Mouse (Mus musculus): ENCODE results near the gene Dtnbp1. TPM values are rescaled to one million over a fixed set of nuclear protein-coding genes. Genes with fewer than 3 reads are reported as not detected.
A peak's percentile ranks its signal among the peaks of the same experiment; 100 is the strongest.

Gene Dtnbp1
- total RNA-seq, 2 experiments from 2014 or later, result 60.5 to 70.5 TPM

DNA sequence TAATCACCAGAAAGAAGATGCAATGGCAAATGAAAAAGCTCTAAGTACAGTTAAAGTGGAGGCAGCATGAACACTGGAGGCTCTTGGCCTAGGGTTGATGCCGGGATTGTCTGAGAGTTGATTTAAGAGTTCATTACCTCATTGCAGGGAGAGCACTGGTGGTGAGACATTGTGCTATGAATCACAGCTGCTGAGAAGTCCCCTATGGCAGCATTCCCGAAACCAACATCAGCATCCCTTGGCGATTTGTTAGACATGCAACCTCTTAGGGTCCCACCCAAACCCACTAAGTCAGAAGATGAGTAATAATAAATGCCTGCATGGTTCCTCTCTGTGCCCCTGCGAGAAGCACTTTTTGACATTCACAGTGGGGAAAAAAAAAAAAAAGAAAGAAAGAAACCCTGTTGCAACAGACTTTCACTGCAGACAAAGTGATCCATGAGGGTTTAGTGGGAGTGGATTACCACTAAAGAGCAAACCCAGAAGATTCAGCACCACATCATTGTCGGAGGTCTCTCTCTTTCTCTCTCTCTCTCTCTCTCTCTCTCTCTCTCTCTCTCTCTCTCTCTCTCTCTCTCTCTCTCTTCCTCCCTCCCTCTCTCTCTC lies 3.1 kb upstream of the Dtnbp1 start:
- intact Hi-C loops (cut with DNase I), result no loop called here
- DNase-seq, result no peak

DNA sequence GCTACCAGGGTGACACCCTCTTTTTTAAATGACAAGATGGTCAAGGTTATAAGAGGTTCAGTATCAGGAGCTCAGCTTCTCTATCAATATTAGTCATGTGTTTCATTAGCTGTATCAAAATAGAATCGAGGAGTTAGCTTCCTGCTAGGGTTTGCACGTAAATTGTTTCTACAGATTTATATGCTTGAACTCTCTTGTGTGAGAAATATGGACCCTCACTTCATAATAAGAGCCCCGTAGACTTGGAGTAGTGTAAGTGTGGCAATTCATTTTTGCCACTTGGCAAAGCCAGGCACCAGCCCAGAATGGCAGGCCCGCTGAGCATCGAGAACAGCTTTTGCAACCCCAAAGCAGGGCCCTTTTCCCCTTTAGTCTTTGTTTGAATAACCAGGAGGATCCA lies 1.1 kb upstream of the Dtnbp1 start:
- DNase-seq, result no peak
- intact Hi-C loops (cut with DNase I), result no loop called here

DNA sequence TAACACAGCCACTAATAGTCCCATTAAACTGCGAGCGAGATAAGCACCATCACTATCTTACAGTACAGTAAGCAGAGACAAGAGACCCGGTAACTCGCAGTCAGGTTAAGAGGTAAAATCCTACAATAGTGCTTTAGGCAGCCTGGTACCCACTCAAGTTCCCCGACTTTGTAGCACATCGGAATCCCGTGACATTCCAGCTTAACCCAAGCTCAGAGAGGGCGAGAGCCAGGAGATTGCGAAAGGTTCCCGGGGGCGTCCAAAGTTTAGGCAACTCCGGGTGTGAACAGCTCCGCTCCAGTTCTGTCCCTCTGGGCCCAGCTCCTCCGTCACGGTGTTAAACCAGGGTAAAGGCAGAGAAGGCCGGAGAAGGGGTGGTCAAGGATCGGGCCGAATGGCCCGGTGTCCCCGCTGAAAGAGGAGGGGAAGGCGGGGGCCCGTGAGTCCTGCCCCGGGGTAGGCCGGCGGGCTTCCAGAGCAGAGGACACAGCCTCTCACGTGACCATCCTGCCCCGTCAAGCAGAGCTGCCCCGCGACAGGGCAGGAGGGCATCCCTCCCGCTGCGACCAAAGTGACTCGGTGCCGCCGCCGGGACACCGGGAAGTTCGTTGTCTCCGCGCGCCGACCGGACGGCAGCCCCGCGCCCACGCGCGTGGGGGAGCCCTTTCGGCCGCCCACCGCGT lies 578 bp downstream of the Dtnbp1 start:
- intact Hi-C loops (cut with DNase I), result no loop called here

DNA sequence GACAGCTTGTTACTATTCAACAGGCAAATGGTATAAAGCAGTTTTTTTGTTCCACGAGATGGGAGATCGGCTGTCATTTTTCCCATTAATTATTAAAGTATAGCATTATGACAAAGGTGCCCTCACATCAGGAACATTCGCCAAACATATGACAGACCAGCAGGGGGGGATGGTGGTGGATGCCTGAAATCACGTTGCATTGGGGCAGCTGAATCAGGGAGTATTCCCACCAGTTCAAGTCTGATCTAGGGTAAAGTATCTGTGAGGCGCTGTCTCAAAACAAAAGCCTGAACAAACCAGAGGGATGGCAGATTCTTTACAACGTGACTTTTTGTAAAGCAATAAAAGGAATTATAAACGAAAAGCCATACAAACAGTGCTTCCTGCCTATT lies 1.1 kb downstream of the Dtnbp1 start:
- DNase-seq, result peak; percentile 29 to 48

More for the DNA sequence above, 578 bp downstream of the Dtnbp1 start:
- peak; percentile 80 to 82 for DNase-seq

DNA sequence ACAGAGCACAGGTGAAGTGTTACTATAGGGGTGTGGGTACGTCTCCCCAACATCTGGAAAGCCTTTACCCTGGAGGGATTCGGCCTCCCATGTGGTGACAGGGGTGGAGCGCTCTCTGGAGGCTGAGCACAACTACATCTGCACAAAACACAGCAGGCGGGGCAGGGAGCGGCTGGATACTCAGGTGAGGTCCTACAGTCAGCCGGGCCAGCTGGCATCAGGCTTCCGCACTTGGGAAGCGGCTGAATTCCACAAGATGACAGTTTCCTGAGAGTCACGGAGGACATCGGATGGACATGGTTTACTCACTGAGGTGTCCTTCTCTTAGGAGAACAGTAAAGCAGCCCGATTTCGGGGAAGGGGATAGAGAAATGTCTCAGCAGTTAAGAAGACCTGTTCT lies 2.7 kb downstream of the Dtnbp1 start:
- DNase-seq, result no peak
- intact Hi-C loops (cut with DNase I), result no loop called here

More for the DNA sequence above, 1.1 kb downstream of the Dtnbp1 start:
- intact Hi-C loops (cut with DNase I), result no loop called here

DNA sequence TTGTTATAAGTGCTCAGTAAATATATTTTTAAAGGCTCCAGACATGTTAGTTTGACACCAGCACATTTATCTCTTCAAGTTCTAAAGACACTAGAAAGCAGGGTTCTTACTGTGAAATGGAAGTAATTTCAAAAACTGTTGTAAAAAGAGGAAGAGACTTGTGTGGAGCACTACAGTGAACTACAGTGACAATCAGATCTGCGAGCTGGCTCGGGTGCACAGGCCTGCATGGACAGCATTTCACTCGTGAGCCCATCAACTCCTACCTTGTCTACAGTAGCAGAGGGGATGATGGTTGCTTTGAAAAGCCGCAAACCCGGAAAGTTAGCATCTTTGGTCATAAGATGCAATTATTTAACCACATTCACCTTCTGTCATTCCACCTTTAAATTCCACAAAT lies 5.6 kb downstream of the Dtnbp1 start:
- DNase-seq, result no peak
- intact Hi-C loops (cut with DNase I), result no loop called here

DNA sequence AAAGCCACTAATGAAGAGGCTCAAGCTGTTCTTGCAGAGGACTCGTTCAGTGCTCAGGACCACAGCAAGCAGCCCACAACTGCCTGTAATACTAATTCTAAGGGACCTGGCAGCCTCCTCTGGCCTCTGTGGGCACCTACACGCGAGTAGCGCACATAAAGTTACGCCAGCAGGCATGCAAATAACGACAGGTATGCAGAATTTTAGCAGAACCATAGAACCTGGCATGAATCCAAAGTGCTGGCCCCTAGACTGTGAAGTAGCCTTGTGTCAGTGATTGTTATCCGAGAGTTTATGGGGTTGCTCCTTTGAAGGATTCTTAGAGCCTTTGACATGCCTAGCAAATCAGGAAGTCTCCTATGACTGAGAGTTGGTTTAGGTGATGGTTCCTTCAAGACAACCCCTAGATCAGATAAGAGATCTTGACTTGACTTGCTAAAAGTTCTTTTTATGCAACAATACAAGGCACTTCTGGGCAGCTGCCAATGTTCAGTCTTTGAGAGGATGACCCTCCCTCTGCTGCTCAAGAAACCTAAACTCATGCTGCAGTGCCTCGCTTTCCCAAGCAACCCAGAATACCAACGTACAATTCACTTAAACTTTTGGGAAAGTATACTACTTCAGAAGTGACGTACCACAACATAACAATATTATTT lies 9.3 kb downstream of the Dtnbp1 start:
- DNase-seq, result no peak
- intact Hi-C loops (cut with DNase I), result no loop called here

DNA sequence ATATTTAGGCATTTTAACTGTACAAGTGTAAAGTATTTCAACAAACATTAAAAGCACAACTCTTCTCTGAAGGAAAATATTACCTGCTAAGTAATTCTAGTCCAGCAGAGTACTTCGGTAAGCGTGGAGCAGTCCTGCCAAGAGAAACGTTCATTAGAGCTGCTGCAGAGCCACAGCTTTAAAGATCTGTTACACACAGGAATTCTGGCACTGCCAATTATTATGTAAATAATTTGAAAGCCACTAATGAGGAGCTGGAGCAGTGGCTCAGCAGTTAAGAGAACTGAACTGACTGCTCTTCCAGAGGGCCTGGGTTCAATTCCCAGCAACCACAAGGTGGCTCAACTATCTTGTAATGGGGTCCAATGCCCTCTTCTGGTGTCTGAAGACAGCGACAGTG lies 10.0 kb downstream of the Dtnbp1 start:
- intact Hi-C loops (cut with DNase I), result no loop called here
- no peak for DNase-seq

DNA sequence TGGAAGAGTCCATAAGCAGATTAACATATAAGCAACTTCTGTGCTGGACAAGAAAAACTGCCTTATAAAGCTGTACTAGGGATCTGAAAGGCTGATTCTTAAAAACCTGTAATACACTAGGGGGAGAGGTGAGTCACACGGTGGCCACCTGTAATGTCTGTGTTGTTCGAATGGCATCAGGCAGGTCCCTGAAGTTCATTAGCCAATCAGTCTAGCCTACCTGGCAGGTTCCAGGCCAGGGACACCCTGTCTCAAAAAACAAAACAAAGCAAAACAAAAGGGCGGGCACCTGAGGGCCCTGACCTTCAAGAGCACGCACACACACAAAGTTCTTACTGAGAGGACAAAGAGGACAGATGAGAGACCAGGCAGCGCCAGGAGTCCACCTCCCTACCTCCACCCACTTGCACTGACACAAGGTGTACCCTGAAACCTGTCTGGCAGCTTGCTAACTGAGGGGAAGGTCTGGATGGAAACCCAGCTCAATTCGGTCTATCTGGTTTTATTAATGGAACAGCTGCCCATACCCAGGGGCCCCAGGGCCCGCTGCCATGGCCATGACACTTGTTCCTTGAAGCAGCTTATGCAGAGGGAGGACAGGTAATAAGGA lies 11.8 kb downstream of the Dtnbp1 start:
- intact Hi-C loops (cut with DNase I), result no loop called here
- DNase-seq, result no peak

DNA sequence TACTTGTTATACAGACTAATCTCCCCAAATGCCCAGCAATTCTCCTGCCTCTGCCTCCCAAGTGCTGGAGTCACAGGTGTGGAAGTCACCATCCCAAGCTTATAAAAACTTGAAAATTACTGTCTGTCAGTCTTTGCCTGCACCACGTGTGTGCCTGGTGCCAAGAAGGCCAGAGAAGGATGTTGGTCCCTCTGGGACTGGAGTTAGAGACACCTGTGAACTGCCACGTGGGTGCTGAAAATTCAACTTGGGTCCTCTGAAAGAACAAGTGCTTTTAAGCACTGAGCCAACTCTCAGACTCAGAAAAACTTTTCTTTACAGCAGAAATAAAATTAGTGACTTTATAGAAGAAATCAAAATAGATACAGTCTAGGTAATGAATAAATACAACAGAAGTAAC lies 15.6 kb downstream of the Dtnbp1 start:
- DNase-seq, result no peak
- intact Hi-C loops (cut with DNase I), result no loop called here

DNA sequence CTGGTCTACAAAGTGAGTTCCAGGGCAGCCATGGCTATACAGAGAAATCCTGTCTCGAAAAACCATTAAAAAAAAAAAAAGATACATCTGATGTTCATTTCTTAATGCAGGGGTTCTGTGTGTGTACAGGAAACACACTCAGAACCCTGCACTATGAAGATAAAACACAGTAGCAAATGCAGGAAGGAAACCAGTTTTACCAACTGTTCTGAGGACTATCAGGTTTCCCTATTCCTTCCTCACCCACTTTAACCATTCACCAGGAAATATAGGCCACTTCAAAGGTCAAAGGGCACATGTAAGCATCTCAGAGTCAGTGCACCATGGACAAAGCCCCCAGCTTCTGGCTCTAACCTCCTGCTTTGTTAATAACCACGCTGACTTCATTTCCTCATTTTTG lies 16.6 kb downstream of the Dtnbp1 start:
- DNase-seq, result no peak
- intact Hi-C loops (cut with DNase I), result no loop called here

DNA sequence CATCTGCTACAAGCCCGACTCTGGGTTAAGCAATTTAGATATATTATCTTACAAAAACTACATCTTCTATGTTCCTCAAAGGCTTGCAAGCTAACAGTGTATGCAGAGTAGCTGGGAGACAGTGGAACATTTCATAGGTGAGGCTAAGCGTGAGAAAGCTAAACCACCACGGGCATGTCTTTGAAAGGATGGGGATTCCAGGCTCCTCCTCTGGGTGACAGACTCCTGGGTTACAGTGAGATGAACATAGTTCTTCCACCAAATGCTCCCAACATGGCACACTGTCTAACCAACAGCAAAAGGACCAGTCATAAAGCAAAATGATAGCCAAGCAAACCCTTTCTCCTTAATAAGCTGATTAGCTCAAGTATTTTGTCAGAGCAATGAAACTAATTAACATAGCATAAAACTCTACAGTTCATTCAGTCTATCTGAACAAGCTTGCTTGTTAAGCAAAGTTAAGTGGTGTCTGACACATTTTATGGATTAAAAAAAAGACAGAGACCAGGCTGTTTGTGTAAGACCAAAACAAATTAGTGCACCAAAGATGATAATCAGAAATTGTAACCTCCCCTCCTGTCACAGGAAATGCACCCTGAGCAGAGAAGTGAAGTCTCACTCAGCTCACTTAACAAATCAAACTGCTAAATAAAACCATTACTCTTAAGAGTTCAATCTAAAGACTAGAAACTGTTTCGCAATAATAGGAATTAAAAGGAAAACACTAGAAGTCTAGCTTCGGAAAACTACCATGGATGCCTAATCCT lies 18.1 kb downstream of the Dtnbp1 start:
- intact Hi-C loops (cut with DNase I), result no loop called here

DNA sequence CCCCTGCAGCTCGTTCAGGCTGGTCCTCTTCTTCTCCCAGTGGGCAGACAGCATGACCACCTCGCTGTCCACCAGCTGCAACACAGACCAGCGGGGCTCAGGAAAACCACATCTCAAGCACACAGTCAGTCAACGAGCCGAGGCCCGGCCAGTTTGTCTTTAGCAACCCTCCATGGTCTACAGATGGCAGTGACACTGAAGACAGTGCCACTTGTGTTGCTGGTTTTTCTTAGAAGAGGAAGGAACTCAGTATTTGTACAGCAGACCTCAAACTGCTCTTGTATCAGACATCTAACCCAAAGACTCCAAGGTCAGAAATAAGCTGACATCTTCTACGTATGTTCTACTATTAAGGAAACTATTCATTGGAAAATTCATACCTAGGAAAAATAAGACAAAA lies 19.1 kb downstream of the Dtnbp1 start:
- no peak for DNase-seq
- intact Hi-C loops (cut with DNase I), result no loop called here

More for the DNA sequence above, 18.1 kb downstream of the Dtnbp1 start:
- DNase-seq, result no peak

DNA sequence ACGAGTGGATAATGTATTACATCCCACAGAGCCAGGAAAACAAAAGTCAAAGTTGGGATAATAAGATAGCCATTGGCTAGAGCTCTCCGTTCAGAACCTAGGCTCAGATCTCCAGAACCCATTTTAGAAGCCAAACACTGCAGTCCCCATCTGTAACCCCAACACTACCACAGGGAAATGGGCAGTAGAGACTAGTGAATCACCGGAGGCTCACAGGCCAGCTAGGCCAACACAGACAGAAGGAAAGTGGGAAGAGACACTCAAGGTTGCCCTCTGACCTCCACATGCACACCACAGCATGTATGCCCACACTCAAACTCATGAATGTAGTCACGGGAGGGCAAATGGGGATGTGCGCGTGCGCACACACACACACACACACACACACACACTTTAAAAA lies 22.5 kb downstream of the Dtnbp1 start:
- intact Hi-C loops (cut with DNase I), result loop anchor here (2.0 to 10.0 kb wide), 2 partner anchors 1185 to 1385 kb away; no protein-coding TSS in a partner anchor
- no peak for DNase-seq

DNA sequence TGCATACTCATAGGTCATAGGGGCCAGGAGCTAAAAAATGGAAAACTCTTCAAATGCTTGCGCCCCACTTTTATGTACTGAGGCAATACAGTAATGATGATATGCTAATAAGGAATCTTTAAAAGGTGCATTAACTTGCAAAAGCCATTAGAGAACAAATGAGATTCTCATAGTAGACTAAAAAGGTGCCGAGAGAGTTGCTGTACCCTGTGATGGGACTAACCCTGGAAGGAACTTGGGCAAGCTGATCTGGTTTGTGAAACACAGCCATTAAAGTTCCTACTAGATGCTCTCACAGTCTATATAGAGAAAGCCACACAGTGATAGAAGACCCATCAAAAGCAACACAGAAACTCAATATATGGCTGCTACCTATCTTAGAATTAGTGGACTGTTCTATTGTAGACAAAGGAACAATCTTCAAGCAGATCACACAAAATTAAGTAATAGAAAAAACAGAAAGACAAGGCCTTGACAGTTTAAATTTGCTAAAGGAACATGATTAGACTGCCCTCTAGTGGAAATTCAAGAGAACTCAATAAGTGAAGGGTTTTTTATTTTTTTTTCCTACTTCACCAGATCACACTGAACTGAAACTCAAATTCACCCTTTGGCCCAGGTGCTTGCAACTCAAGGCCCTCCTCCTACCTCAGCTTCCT lies 24.3 kb downstream of the Dtnbp1 start:
- DNase-seq, result no peak
- intact Hi-C loops (cut with DNase I), result loop anchor here (2.0 to 10.0 kb wide), 2 partner anchors 1183 to 1383 kb away; no protein-coding TSS in a partner anchor

DNA sequence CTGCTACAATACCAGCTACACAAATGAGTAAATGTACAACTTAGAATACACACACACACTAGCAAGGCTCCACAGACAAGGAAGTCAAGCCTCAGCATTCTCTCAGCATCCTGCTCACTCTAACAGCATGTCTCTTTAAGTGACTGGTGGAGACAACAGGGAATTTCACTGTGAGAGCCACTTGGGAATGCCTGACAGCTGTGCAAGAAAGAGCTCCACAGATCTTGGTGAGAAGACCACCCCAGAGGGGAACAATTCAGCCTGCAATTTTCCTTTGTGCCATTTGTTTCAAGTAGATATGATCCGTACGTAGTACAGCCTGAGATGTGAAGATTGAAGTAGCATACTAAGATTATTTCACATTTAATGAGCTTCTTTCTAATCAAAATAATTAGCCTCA lies 24.9 kb downstream of the Dtnbp1 start:
- DNase-seq, result no peak
- intact Hi-C loops (cut with DNase I), result loop anchor here (10.0 kb wide), 1 partner anchor 1382 kb away; no protein-coding TSS in a partner anchor

DNA sequence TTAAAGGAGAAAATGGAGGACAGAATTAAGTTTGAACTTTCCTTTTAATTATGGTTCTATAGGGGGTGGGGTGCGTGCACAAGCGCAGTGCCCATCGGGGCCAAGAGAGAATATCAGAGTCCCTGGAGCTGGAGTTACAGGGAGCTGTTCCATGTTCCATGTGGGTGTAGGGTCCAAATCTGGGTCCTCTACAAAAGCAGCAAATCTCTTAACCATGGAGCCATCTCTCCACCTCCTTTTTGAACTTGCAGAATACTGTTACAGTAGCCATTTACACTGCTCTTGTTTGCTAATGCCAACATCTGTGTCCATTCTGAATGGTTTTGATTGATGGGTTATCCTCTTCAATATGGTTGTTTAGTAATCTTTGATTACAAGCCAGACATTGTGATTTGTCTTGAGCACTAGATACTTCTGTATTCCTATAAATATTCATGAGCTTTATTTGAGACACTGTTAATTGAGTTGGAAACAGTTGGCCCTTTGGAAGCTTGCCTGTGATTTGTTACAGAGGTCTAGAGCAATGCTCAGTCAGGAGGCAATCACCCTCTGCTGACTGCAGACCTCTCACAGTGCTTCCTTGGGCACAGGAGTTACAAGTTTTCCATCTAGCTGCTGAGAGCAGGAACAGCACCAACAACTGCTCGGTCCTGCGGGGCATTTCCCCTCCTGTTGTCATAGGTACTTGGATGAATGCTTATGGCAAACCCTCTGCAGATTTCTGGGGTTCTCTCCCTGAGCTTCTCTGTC lies 41.2 kb downstream of the Dtnbp1 start:
- intact Hi-C loops (cut with DNase I), result no loop called here

DNA sequence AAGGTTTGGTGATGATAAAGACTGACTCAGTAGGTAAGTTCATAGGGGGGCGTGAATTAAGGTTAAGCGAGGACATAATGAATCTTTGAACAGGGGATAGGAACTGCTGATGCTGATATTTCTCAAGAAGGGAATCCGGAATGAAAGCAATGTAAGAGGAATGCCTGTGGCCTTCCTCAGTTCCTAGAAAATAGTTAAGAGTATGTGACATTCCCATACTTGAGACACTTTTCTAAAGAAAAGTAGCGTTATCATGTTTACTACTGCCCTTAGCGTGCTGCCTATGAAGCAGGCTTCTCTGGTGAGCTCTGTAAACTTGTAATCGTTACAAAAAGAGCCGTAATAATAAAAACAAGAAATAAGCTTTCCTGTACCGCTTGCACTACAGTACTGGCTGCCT lies 44.9 kb downstream of the Dtnbp1 start:
- no peak for DNase-seq
- intact Hi-C loops (cut with DNase I), result loop anchor here (10.0 kb wide), 1 partner anchor 222 kb away; no protein-coding TSS in a partner anchor

More for the DNA sequence above, 41.2 kb downstream of the Dtnbp1 start:
- DNase-seq, result no peak

DNA sequence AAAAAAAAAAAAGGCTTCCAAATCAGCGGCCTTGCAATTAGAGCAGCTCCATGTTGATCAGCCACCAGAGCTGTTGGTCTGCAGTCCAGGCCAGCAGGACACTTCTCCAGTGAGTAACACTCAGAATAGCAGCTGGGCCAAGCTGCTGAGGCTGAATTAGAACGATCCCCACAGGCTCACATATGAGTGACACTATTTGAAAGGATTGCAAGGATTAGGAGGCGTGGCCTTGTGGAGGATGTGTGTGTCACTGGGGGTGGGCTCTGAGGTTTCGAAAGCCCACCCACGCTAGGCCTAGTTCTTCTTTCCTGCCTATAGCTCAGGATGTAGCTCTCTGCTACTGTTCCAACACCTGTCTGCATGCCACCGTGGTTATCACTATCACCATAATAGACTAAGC lies 46.2 kb downstream of the Dtnbp1 start:
- intact Hi-C loops (cut with DNase I), result loop anchor here (10.0 kb wide), 1 partner anchor 221 kb away; no protein-coding TSS in a partner anchor
- no peak for DNase-seq

Measured in heart, postnatal 14 days (tissue).